Mouse (Mus musculus): ENCODE data around the gene Fam129b.

DNA sequence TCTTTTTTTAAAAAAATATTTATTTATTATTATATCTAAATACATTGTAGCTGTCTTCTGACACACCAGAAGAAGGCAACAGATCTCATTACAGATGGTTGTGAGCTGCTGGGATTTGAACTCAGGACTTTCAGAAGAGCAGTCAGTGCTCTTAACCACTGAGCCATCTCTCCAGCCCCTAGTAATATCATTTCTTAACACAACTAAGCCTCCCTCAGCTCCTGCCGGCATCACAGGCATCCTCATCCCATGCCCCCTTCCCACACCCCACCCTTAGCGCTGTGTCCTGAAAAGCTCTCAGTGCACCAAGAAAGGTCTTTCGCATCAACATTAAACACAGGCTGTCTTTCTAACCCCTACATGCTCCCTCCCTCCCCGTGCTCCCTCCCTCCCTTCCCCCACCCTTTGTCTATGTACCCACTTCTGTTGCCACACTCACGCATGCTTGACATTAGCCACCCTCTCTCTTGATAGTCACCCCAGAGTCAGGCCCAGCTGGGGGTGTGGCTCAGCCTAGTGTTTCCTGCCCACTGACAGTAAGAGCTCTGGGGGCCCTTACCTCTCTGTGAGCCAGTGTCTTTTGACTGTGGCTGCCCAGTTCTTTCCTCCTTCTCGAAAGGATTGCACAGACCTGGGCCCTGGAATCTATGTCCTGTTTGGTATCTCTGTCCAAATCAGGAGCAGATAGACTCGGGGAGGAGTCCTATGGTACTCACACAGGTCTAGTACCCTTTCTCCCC, 20.7 kb upstream of the Fam129b start:
- TF ChIP-seq EP300 (IDR thresholded peaks at IDR 0.05; ENCODE audit: low read depth) (no peak), CTCF (IDR thresholded peaks at IDR 0.05; ENCODE audit: low read depth) (no peak)

All from liver, embryonic 14.5 days (tissue).